Mouse (Mus musculus) telencephalon, adult 2 months (tissue): ENCODE results near the gene Paqr7.
"Not testable (repeated sequence)": the region's sequence is repeated elsewhere in the genome, so short reads cannot be mapped to it uniquely, and the experiment has no call there.

Experiments used
- DNase-seq: peaks from one replicate; pipeline ENCODE4 v3.0.0-alpha.2; 2011; ENCODE audit warnings: low read depth, low spot score

Paqr7 gene

DNA sequence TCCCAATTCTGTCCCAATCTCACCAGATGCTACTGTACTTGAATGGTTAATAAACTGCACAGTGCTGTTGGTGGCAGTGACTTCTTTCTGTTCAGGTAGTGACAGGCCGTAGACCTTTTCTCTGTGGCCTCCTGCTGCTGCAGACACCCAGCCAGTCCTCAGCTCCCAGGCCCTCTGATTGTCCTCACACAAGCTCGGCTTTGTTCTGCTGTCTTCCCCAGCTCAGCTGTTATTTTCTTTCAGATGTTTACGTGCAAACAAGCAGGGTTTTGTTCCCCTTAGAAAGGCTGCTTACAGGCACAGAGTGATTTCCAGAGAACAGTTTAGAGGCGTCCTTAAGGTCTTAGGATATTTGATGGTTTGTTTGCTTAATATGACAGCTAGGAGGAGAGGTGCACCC lies 22.7 kb upstream of the Paqr7 start:
- no peak for DNase-seq

DNA sequence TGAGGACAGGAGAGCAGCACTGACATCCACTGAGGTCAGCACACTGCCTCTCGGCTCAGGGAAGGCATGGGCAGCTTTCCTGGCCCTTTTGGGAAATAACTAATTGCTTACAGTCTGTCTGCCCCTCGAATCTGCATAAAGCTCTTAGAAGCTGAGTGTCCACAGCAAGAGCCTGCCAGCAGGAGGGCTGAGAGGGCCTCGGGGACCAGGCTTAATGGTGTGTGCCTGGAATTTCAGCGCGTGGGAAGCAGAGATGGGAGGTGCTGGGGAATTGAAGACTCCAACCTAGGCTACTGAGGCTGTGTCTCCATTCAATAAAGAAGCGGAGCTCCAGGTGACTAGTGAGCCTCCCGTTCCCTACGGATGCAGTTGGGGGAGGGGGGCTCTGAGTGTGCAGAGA lies 22.3 kb upstream of the Paqr7 start:
- no peak for DNase-seq

DNA sequence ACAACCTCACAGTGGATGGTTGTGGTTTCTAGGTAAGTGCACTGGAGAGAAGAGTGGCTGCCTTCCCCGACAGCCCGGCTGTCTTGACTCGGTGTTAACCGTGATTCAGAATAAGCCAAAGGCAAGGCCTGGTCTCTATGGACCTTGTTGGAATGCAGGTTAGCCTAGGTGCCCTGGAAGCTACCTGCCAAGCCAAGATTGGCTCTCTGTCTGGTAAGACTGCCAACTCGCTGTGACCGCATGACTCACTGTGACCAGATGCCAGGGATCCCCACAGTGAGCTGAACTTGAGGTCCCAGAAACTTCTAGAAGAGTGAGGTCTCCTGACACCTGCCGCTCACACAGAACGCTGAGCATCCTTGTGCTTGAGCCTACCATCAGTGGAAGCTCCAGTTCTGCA lies 19.6 kb upstream of the Paqr7 start:
- DNase-seq: no peak

DNA sequence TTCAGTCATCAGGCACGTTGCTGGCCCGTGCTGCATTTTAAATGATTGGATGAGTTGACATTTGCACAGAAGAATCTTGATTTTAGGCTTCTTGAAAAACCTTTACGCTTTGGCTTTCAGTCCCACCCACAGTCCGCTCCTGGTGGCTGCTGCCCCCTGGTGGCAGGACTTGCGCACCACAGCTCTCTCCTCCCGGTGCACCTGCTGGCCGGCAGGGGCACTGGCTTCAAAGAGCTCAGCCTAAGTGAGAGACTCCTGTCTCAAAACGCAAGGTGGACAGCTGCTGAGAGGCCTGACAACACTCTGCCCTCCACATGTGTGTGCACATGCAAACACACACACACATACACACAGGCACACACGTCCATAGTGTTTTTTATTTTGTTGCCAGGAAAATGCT lies 18.5 kb upstream of the Paqr7 start:
- DNase-seq: no peak

DNA sequence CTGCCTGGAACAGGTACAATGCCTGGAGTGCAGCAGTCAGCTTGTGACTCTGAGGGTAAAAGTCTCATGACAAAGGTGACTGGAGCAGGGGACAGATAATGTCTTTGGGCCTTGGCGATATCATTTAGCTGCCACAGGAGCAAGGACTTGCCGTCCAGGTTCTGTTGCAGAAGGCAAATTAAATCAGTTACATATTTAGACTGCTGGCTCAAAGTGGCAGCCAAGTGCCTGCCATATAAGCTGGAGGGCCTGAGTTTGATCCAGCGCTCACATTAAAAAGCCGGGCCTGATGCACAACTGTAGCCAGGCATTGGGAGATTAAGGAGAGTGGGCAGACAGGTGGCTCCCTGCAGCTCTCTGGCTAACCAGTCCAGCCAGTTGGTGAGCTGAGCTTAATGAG lies 16.7 kb upstream of the Paqr7 start:
- DNase-seq: no peak

DNA sequence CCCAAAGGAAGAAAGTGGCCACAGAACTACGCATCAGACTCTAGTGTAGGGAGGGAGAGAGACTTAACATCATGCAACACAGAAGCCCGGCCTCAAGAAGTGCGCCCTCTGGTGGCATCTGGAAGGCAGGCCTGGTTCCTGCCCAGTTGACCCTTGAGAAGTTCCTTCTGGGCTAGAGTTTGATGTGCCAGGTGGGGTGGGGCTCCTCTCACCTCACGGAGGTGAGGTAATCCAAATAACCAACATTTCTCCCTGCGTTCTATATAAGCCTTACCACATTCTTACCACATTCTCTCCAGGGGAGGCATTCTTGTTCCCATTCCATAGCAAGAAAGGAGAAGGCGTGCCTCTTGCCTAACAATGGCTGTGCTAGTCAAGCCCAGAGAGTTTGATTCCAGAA lies 15.6 kb upstream of the Paqr7 start:
- DNase-seq: no peak

DNA sequence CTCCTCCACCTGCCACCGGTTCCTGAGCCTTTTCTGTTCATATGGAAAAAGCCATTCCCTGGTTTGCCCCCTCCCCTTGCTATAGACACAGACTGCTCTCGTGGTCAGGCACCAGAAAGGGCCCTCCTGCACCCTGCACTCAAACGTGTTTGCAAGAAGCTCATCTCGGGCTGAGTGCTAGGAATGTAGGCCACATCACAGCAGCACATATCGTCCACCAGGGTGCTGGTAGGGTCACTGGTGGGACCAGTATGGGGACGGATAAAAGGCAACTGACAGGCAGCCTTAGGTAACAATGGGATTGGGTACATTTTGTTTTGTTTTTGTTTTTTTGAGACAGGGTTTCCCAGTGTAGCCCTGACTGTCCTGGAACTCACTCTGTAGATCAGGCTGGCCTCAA lies 15.2 kb upstream of the Paqr7 start:
- no peak for DNase-seq

DNA sequence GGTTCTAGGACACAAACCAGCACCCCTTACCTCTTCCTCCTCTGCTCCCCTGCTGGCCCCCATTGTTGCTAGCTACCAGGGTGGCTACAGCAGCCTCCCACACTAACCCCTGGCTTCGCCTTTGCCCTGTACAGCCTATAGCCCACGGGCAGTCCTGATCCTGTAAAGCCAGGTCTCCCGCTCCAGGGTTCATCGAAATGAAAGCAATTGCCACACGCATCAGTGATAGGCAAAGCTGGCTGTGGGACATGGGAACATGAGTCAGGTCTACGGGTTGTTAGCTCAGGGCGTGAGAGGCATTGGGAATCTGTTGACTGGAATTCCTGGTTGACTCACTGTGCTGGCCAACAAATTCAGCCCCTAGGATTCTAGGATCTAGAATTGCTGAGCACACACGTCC lies 14.1 kb upstream of the Paqr7 start:
- DNase-seq: no peak

DNA sequence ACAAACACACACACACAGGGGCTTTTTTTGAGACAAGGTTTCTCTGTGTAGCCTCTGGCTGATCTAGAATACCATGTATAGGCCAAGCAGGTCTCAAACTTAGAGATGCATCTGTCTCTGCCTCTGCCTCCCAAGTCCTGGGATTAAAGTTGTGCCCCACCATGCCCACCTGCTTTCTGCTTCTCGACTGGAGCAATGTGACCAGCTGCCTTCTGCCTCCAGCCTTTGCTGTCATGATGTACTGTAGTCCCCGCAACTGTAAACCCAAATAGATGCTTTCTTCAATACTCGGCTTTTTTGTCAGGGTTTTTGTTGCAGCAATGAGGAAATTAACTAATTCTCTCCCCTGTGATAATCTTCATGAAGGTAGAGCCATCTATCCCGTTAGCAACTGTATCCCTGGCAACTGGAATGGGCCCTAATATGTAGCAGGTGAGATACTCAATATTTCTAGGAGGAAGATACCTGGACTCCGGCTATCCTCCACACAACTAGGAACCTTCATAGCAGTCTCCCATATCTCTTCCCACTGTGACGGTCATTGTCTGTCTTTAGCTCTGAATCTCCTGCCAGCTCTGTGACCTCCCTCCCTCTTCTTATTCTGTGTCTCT lies 13.3 kb upstream of the Paqr7 start:
- DNase-seq: no peak

DNA sequence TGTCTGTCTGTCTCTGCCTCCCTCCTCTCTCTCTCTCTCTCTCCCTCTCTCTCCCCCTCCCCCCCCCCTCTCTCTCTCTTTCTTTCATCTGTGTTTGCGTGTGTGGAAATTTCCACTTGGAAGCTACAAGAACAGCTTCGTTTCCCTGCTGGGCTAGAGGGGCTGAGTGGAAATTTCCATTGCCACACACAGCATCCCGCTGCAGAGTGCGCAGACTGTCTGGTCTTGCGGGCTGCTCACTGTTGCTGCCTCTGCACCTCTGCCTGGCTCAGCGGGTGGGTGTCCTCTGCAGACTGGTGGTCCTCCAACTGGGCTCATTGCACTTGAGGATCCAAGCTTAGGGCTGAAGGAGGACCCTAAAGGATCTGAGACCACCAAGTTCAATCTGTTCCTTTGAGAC lies 12.8 kb upstream of the Paqr7 start:
- DNase-seq: peak; percentile 81

DNA sequence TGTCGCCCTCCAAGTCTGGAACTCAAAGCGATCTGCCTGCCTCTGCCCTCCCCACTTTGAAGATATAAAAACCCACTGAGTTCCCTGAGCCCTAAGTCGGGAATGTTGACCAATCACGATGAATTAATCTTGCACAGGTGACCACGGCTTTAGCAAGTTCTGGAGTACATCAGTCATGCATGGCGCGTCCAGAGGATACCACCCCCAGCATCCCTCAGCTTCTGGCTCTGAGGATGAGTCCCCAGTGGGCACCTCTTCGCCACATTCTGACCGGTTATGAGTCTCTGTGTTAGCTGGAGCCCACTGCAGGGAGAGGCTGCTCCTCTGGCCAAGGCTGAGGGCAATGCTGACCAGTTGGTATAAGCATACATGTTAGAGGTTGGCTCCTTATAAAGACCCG lies 12.3 kb upstream of the Paqr7 start:
- no peak for DNase-seq

DNA sequence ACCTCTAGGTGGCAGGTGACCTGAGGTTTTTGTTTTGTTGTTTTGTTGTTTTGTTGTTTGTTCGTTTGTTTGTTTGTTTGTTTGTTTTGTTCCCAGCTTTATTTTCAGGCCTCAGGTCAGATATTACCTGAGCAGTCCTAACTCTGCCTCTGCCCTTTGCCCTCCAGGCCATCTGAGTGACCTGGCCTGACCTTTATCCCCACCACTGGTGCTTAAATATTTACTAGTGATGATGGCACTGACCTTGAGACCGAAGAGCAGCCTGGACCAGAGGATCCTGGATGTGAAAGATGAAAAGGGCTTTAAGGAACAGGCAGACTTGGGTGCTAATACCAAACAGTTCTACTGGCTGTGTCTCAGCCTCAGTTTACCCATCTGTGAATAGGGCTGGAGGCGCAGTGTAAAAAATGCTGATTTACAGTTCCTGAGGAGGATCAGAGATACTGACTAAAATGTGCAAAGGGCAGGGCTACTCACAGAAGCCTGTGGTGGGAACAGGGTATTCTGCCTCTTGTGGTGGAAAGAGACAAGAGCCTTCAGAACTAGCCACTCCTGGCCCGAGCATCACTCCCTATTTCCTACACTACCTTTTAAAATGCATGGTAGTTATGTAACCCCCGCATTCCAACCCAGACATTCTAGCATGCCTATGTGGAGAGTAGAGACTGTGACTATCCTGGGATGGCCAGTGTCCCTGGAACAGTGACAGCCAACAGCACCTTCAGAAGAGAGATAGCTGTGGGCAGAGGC lies 11.2 kb upstream of the Paqr7 start:
- DNase-seq: no peak

DNA sequence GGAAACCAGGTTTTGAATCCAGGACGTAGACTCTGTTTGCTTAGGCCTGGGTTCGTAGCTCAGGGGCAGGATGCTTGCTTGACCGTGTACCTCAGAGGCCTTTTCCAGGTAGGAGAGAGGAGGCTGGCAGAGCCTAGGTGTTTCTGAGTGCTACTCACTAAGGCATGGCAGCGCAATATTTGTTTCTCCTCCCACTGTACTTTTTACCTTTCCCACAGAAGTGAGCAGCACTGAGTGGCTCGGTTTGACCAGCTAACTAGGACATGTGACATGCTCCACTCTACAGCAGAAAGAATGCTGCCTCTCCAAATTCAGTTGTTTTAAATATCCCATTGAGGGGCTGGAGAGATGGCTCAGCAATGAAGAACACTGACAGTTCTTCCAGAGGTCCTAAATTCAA lies 8.3 kb upstream of the Paqr7 start:
- DNase-seq: no peak

DNA sequence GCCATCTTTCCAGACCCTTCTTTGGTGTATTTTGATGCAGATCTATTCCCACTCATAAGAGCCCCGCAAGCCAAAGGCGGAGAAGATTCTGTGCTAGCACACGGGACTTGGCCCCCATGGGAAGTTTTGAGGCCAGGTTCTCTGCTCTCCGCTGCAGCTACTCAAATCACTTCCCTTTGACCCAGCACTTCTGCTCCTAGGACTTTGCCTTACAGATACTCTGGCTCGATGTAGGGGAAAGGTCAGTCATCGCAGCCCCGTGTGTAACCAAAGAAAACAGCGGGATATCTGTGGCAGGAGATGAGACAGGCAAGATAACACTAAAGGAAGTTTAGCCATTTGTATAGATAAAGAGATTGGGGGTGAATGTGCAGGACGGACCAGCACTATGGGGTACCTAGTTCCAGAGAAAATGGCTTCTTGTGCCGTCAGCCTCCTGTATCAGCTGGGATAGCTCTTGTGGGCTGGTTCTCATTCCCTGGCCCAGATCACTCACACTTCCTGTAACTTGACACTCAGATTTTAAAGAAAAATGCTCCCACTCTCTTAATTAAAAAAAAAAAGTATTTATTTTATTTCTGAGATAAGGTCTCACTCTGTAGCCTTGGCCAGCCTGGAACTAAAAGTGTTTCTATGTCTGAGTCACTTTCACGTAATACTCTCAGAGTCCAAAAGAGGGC lies 6.4 kb upstream of the Paqr7 start:
- no peak for DNase-seq

DNA sequence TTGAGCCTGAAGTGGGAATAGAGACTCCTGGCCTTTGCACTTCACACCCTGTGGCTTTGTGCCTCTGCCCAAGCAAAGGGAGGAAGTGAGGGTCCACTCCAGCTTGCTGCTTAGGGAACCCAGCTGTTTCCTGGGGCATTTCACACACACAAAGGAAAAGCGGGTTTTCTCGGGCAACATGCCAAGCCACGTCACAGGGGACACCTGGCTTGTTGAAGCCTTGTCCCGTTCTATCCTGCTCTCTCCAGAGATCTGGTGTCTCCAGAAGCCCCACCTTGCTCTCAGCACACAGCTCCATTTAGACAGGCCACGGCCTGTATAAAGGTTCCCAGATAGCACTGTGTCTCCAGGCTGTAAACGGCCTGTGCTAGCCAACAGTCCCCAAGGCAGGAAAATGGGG lies 4.8 kb upstream of the Paqr7 start:
- no peak for DNase-seq

DNA sequence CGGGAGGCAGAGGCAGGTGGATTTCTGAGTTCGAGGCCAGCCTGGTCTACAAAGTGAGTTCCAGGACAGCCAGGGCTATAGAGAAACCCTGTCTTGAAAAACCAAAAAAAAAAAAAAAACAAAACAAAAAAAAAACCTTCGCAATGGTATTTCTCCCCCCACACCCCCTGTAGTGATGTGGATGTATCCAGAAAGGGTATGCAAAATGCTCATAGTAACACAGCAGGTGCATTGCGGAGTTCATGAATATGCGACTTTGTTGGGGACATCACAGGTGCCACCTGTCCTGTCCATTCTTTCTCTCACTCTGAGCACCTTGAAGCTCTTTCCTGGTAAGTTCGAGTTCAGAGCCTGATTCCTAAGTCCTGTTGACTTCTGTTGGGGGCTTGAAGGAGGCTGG lies 2.3 kb upstream of the Paqr7 start:
- not testable (repeated sequence) for DNase-seq

DNA sequence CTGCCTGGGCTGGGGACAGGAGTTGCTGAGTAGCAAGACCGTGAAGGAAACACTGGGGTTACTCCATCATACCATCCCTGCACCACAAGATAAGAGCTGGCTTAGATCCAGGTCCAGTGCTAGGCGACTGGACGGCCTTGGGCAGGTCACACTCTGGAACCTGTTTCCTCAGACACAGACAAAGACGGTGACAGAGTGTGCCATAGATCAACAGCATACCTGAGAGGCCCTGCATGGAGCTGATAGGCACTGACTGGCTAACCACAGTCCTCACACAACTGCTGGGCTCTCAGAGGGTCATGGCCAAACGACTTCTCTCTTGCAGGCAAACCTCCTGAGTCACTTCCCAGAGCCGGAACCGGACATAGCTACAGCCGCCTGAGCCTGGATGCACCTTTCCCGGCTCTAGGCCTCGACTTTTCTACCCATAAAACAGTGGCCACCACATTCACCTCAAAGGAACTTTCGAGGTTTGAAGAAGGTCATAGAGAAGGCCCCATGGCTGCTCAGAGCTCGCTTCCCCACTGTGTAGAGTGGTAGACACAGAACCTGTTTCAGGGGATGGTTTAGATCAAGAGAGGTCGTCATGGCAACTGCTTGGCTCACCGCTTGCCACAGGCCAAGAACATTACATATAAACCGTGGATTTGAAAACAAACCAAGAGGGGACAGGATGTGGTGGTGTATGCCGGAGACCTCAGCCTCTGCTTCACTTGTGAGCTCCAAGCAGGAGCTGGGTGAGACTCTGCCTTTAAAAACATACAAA lies 1.5 kb upstream of the Paqr7 start:
- no peak for DNase-seq

DNA sequence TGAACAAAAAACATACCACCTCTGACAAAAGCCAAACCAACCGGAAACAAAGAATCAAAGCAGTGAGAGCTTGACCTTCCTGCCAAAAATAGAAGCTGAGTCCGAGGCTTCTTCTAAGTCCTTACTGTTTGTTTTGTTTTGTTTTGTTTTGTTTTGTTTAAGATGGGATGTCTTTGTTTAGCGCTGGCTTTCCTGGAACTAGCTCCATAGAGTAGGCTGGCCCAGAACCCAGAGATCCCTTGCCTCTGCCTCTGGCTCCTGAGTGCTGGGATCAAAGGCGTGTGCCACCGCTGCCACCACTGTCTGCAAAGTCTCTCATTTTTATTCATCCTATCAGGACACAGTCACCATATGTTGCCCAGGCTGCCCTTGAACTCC lies 962 bp upstream of the Paqr7 start:
- DNase-seq: no peak

DNA sequence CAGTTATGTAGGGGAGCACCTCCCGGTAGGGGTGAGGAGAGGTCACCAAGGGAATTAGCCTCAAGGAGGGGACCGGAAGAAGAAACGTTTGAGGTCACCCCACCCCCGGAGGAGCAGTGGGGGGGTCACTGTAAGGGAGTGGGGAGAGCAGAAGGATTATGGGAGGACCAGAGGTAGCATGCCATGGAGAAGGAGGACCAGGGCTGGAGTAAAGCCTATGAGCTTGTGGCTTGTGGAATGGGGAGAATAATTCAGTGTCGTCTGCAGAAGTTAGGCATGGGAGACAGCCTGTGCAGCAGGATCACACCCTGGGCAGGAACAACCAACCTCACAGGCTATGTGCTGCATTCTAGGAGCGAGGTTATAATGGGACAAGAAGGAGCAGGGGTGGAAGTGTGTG lies 726 bp downstream of the Paqr7 start:
- DNase-seq: no peak

DNA sequence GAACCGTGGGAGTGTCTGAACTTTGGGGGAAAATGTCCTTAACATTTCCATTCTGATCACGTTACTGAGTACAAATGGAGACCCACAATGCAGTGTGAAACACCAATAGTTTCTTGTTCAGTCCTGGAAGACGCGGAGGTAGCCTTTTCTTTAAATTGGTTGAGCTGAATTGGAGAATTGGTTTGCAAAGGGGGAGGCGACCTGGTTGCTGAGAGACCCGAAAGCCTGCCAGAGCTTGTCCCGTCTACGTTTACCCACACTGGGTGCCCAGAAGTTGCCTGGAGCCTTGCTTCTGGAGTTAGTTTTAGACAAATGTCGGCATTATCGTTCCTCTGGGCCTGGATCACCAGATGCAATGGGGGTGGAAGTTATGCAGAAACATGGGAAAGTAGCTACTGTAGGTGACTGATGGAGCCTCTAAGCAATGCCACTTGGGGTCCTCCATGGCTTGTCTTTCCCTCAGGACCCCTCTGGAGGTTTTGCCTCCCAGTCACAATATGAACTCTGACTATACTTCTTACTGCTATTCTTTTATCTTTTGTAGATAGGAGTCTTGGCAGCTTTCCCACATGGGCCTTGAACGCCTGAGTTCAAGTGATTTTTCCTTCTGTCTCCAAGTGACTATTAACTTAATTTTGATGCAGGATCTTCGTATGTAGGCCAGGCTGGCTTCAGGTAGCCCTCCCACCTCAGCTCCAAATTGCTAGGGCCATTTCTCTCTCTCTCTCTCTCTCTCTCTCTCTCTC lies 1.7 kb downstream of the Paqr7 start:
- DNase-seq: no peak

DNA sequence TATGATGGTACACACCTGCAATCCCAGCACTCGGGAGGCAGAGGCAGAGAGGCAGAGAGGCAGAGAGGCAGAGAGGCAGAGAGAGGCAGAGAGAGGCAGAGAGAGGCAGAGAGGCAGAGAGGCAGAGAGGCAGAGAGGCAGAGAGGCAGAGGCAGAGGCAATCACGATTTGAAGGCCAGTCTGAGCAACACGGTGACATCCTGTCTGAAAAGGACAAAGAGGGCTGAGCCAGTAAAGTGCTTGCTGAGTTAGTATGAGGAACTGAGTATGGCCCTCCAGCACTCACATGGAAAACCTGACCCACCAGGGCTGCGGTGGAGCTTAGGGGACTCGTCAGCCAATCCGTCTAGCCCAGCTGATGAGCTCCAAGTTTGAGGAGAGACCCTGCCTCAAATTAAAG lies 2.5 kb downstream of the Paqr7 start:
- not testable (repeated sequence) for DNase-seq

DNA sequence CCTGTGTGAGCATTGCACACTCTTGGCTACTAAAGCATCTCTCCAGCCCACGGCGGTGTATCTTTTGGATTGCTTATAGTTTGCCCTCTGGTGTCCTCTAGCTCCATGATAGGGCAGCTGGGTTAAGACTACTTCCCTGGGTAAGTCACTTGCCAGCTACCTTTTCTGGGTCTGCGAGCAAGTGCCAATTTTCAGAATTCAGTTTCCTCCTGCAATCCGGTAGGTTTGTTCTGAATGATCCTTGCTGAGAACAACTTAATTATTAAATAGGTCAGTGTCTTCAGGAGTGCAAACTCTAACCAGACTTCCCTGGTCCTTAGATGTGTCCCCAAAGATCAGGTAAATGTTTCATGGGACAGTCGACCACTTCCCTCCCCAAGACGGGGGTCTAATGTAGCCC lies 4.6 kb downstream of the Paqr7 start:
- no peak for DNase-seq
